Mouse (Mus musculus): Measurements from ENCODE around the gene 1700049E17Rik2. TPM values are rescaled to one million over a fixed set of nuclear protein-coding genes. Genes with fewer than 3 reads are reported as not detected.
"Not testable (repeated sequence)": the region's sequence is repeated elsewhere in the genome, so short reads cannot be mapped to it uniquely, and the experiment has no call there.

1700049E17Rik2 gene
- polyA plus RNA-seq (2014; fragmentation: Nextera tagmentation; extraction: Ambion mirVana): not detected in 2 replicates

- H3K4me1 ChIP-seq (replicated peaks; ENCODE audit: control insufficient read depth, insufficient read depth, low read length); DNase-seq (ENCODE audit: low spot score); H3K9me3 ChIP-seq (ENCODE audit: control insufficient read depth, low read length); H3K4me2 ChIP-seq (ENCODE audit: low read length); H3K36me3 ChIP-seq (ENCODE audit: control insufficient read depth, insufficient read depth, low read length); H3K27ac ChIP-seq (ENCODE audit: low read depth); H3K4me3 ChIP-seq (ENCODE audit: low read depth, low read length); H3K27me3 ChIP-seq (replicated peaks; ENCODE audit: control insufficient read depth, insufficient read depth, low read length); H3K9ac ChIP-seq (ENCODE audit: low read length); ATAC-seq (replicated peaks; ENCODE audit: low FRiP score, low TSS enrichment, low read depth): not testable (repeated sequence)
- WGBS: no CpG with 5 or more reads among the region's 1 CpGs
These were observed at the start of gene 1700049E17Rik2 for GRCm38 (mm10) chr14:41572911-41573310. Gene 1700049E17Rik2, plus strand, starts transcription at chr14:41573211.

GRCm38 (mm10) chr14:41524695-41525094, 48.3 kb upstream of the 1700049E17Rik2 start:
- not testable (repeated sequence) for H3K4me2 ChIP-seq (ENCODE audit: low read length); H3K36me3 ChIP-seq (ENCODE audit: control insufficient read depth, insufficient read depth, low read length); H3K4me3 ChIP-seq (ENCODE audit: low read depth, low read length); H3K9ac ChIP-seq (ENCODE audit: low read length); ATAC-seq (replicated peaks; ENCODE audit: low FRiP score, low TSS enrichment, low read depth); H3K4me1 ChIP-seq (replicated peaks; ENCODE audit: control insufficient read depth, insufficient read depth, low read length); H3K27ac ChIP-seq (ENCODE audit: low read depth); H3K9me3 ChIP-seq (ENCODE audit: control insufficient read depth, low read length); DNase-seq (ENCODE audit: low spot score); H3K27me3 ChIP-seq (replicated peaks; ENCODE audit: control insufficient read depth, insufficient read depth, low read length)
- WGBS: 79% methylated on average over 1 of the region's 1 CpGs

- H3K4me1 ChIP-seq (replicated peaks; ENCODE audit: control insufficient read depth, insufficient read depth, low read length); H3K4me2 ChIP-seq (ENCODE audit: low read length); H3K27me3 ChIP-seq (replicated peaks; ENCODE audit: control insufficient read depth, insufficient read depth, low read length); ATAC-seq (replicated peaks; ENCODE audit: low FRiP score, low TSS enrichment, low read depth); DNase-seq (ENCODE audit: low spot score); H3K4me3 ChIP-seq (ENCODE audit: low read depth, low read length); H3K36me3 ChIP-seq (ENCODE audit: control insufficient read depth, insufficient read depth, low read length); H3K9ac ChIP-seq (ENCODE audit: low read length); H3K27ac ChIP-seq (ENCODE audit: low read depth); H3K9me3 ChIP-seq (ENCODE audit: control insufficient read depth, low read length): not testable (repeated sequence)
- no CpG with 5 or more reads among the region's 2 CpGs for WGBS
These were observed 17.5 kb upstream of the 1700049E17Rik2 start, which contains the start of gene Gm7970 for GRCm38 (mm10) chr14:41555483-41555882. Gene Gm7970, minus strand, starts transcription at chr14:41555583.

- H3K9me3 ChIP-seq (ENCODE audit: control insufficient read depth, low read length); H3K36me3 ChIP-seq (ENCODE audit: control insufficient read depth, insufficient read depth, low read length); H3K27ac ChIP-seq (ENCODE audit: low read depth); H3K27me3 ChIP-seq (replicated peaks; ENCODE audit: control insufficient read depth, insufficient read depth, low read length); H3K9ac ChIP-seq (ENCODE audit: low read length); ATAC-seq (replicated peaks; ENCODE audit: low FRiP score, low TSS enrichment, low read depth); DNase-seq (ENCODE audit: low spot score); H3K4me2 ChIP-seq (ENCODE audit: low read length); H3K4me3 ChIP-seq (ENCODE audit: low read depth, low read length); H3K4me1 ChIP-seq (replicated peaks; ENCODE audit: control insufficient read depth, insufficient read depth, low read length): not testable (repeated sequence)
- 59% methylated on average over 1 of the region's 1 CpGs for WGBS
These were observed 13.3 kb downstream of the 1700049E17Rik2 start for GRCm38 (mm10) chr14:41586346-41586745.

- not testable (repeated sequence) for H3K27me3 ChIP-seq (replicated peaks; ENCODE audit: control insufficient read depth, insufficient read depth, low read length); H3K4me1 ChIP-seq (replicated peaks; ENCODE audit: control insufficient read depth, insufficient read depth, low read length); H3K27ac ChIP-seq (ENCODE audit: low read depth); H3K9me3 ChIP-seq (ENCODE audit: control insufficient read depth, low read length); H3K36me3 ChIP-seq (ENCODE audit: control insufficient read depth, insufficient read depth, low read length); ATAC-seq (replicated peaks; ENCODE audit: low FRiP score, low TSS enrichment, low read depth); DNase-seq (ENCODE audit: low spot score); H3K4me3 ChIP-seq (ENCODE audit: low read depth, low read length); H3K9ac ChIP-seq (ENCODE audit: low read length); H3K4me2 ChIP-seq (ENCODE audit: low read length)
- 90% methylated on average over 15 of the region's 15 CpGs for WGBS
These were observed 27.9 kb downstream of the 1700049E17Rik2 start for GRCm38 (mm10) chr14:41600935-41601334.

GRCm38 (mm10) chr14:41610690-41611089, 37.7 kb downstream of the 1700049E17Rik2 start:
- not testable (repeated sequence) for ATAC-seq (replicated peaks; ENCODE audit: low FRiP score, low TSS enrichment, low read depth); H3K4me2 ChIP-seq (ENCODE audit: low read length); H3K9me3 ChIP-seq (ENCODE audit: control insufficient read depth, low read length)

GRCm38 (mm10) chr14:41622535-41622934, 49.5 kb downstream of the 1700049E17Rik2 start:
- not testable (repeated sequence) for H3K27ac ChIP-seq (ENCODE audit: low read depth); H3K9me3 ChIP-seq (ENCODE audit: control insufficient read depth, low read length); H3K36me3 ChIP-seq (ENCODE audit: control insufficient read depth, insufficient read depth, low read length); H3K4me1 ChIP-seq (replicated peaks; ENCODE audit: control insufficient read depth, insufficient read depth, low read length); H3K9ac ChIP-seq (ENCODE audit: low read length); H3K27me3 ChIP-seq (replicated peaks; ENCODE audit: control insufficient read depth, insufficient read depth, low read length); H3K4me3 ChIP-seq (ENCODE audit: low read depth, low read length); DNase-seq (ENCODE audit: low spot score); ATAC-seq (replicated peaks; ENCODE audit: low FRiP score, low TSS enrichment, low read depth); H3K4me2 ChIP-seq (ENCODE audit: low read length)
- WGBS: 81% methylated on average over 4 of the region's 5 CpGs

More at GRCm38 (mm10) chr14:41610690-41611089, 37.7 kb downstream of the 1700049E17Rik2 start:
- not testable (repeated sequence) for H3K27ac ChIP-seq (ENCODE audit: low read depth); H3K4me3 ChIP-seq (ENCODE audit: low read depth, low read length); H3K9ac ChIP-seq (ENCODE audit: low read length); H3K27me3 ChIP-seq (replicated peaks; ENCODE audit: control insufficient read depth, insufficient read depth, low read length); H3K36me3 ChIP-seq (ENCODE audit: control insufficient read depth, insufficient read depth, low read length); H3K4me1 ChIP-seq (replicated peaks; ENCODE audit: control insufficient read depth, insufficient read depth, low read length); DNase-seq (ENCODE audit: low spot score)
- WGBS: 74% methylated on average over 1 of the region's 1 CpGs

GRCm38 (mm10) chr14:41624512-41624911, 51.5 kb downstream of the 1700049E17Rik2 start, which contains the start of gene Gm3072:
Gene Gm3072, minus strand, starts transcription at chr14:41624612.
- 82% methylated on average over 1 of the region's 2 CpGs for WGBS
- H3K27ac ChIP-seq (ENCODE audit: low read depth); H3K4me1 ChIP-seq (replicated peaks; ENCODE audit: control insufficient read depth, insufficient read depth, low read length); H3K9me3 ChIP-seq (ENCODE audit: control insufficient read depth, low read length); H3K4me2 ChIP-seq (ENCODE audit: low read length); H3K9ac ChIP-seq (ENCODE audit: low read length); H3K27me3 ChIP-seq (replicated peaks; ENCODE audit: control insufficient read depth, insufficient read depth, low read length); H3K4me3 ChIP-seq (ENCODE audit: low read depth, low read length); DNase-seq (ENCODE audit: low spot score); ATAC-seq (replicated peaks; ENCODE audit: low FRiP score, low TSS enrichment, low read depth); H3K36me3 ChIP-seq (ENCODE audit: control insufficient read depth, insufficient read depth, low read length): not testable (repeated sequence)

GRCm38 (mm10) chr14:41630144-41630543, 57.1 kb downstream of the 1700049E17Rik2 start:
- H3K27ac ChIP-seq (ENCODE audit: low read depth); H3K27me3 ChIP-seq (replicated peaks; ENCODE audit: control insufficient read depth, insufficient read depth, low read length); H3K9ac ChIP-seq (ENCODE audit: low read length); ATAC-seq (replicated peaks; ENCODE audit: low FRiP score, low TSS enrichment, low read depth); DNase-seq (ENCODE audit: low spot score); H3K4me3 ChIP-seq (ENCODE audit: low read depth, low read length); H3K4me2 ChIP-seq (ENCODE audit: low read length); H3K36me3 ChIP-seq (ENCODE audit: control insufficient read depth, insufficient read depth, low read length); H3K4me1 ChIP-seq (replicated peaks; ENCODE audit: control insufficient read depth, insufficient read depth, low read length); H3K9me3 ChIP-seq (ENCODE audit: control insufficient read depth, low read length): not testable (repeated sequence)
- 96% methylated on average over 7 of the region's 11 CpGs for WGBS

Data from intestine, embryonic 14.5 days (tissue).